Mouse (Mus musculus) stomach, postnatal 0 days (tissue): ENCODE data around the gene Galntl6.

Experiments used
- CTCF ChIP-seq: IDR thresholded peaks from 2 replicates; pipeline ENCODE4 v1.5.1; 2016; ENCODE audit warnings: antibody characterized with exemption, low read depth, mild to moderate bottlenecking, moderate library complexity
- EP300 ChIP-seq: optimal IDR thresholded peaks from 2 replicates; pipeline ENCODE3; 2016; ENCODE audit warnings: antibody characterized with exemption

- TF ChIP-seq CTCF (no peak), EP300 (no peak)
Observed at GRCm38 (mm10) chr8:57939856-57940420, 972.5 kb downstream of the Galntl6 start.
